Mouse (Mus musculus) B cell, adult 67 days (primary cell): Measurements from ENCODE around the gene Nagpa. TPM values are rescaled to one million over a fixed set of nuclear protein-coding genes. Genes with fewer than 3 reads are reported as not detected.

Source experiments
- total RNA-seq, 2 experiments: library from RNA; stranded (reverse); gene quantifications; 4 replicates each; pipeline ENCODE4 v1.2.4; 2023

The Nagpa gene
- 10 to 100 TPM; 30.2 to 40.0 TPM for total RNA-seq

GRCm38 (mm10) chr16:5203668-5204433 is at the start of gene Nagpa:
Nagpa (minus strand) TSS chr16:5204012.

GRCm38 (mm10) chr16:5233418-5234313 is 29.9 kb upstream of the Nagpa start, which contains the start of gene Alg1:
Alg1 (plus strand) TSS chr16:5233621.

GRCm38 (mm10) chr16:5222140-5222539 is 18.3 kb upstream of the Nagpa start, which contains the start of gene AU021092:
AU021092 (minus strand) TSS chr16:5222299.

GRCm38 (mm10) chr16:5147037-5147385 is 56.8 kb downstream of the Nagpa start, which contains the start of gene Sec14l5:
Sec14l5 (plus strand) TSS chr16:5147109.

Other genes starting within 250 kb of the Nagpa start
- gene Anks3, start 239.8 kb downstream of the Nagpa start, total RNA-seq = 10 to 100 TPM; 97.4 to 99.5 TPM
- not detected for gene Sept12, start 206.2 kb downstream of the Nagpa start, total RNA-seq
- gene Smim22, start 196.7 kb downstream of the Nagpa start, total RNA-seq = not detected
- gene Rogdi, start 190.5 kb downstream of the Nagpa start, total RNA-seq = 100 to 1,000 TPM; 112 to 123 TPM
- 100 to 1,000 TPM; 147 to 159 TPM for gene Glyr1, start 154.1 kb downstream of the Nagpa start, total RNA-seq
- gene Ubn1, start 154.0 kb downstream of the Nagpa start, total RNA-seq = 10 to 100 TPM; 77.1 to 82.6 TPM
- 1 to 10 TPM; 7.5 to 7.9 TPM for gene Ppl, start 71.6 kb downstream of the Nagpa start, total RNA-seq
- gene Sec14l5, start 56.9 kb downstream of the Nagpa start, total RNA-seq = under 1 TPM; 0.09 to 0.24 TPM
- not detected for gene AU021092, start 18.3 kb upstream of the Nagpa start, total RNA-seq
- 10 to 100 TPM; 40.5 to 43.1 TPM for gene Alg1, start 29.6 kb upstream of the Nagpa start, total RNA-seq
- gene Eef2kmt, start 52.0 kb upstream of the Nagpa start, total RNA-seq = 10 to 100 TPM; 16.8 to 23.3 TPM